Comparison of ENCODE assay signal across 8 mouse cellular contexts in genomic region chr4:95008175-95009057, GRCm38 (mm10). TPM values are rescaled to one million over a fixed set of nuclear protein-coding genes. Genes with fewer than 3 reads are reported as not detected.
DNase-seq lines count a peak whose midpoint lies in the region; ATAC-seq lines count a peak whose summit lies in the region.

No protein-coding gene starts in this region.

- no peak overlapping the region for H3K9ac ChIP-seq in embryonic facial prominence, embryonic 13.5 days
- H3K9ac ChIP-seq in neural tube, embryonic 14.5 days (replicated peaks; ENCODE audit: low read depth, low read length): no peak overlapping the region

- H3K4me1 ChIP-seq in embryonic facial prominence, embryonic 13.5 days: no peaks in the 10 kb centered on the region
- H3K4me1 ChIP-seq in neural tube, embryonic 14.5 days (ENCODE audit: control insufficient read depth, insufficient read depth, low read length): no peaks in the 10 kb centered on the region

- H3K27ac ChIP-seq in embryonic facial prominence, embryonic 13.5 days: no peak overlapping the region
- no peak overlapping the region for H3K27ac ChIP-seq in neural tube, embryonic 14.5 days (ENCODE audit: low read depth, low read length)

- DNase-seq in CD4-positive, CD25-positive, alpha-beta regulatory T cell, adult 2 months (ENCODE audit: low read depth, low spot score): peak; percentile 79
- peak; percentile 16 to 55 for DNase-seq in adrenal gland, postnatal 4 days (ENCODE audit: low spot score in 2 of 2)
- peak; percentile 74 to 86 for DNase-seq in heart, postnatal 14 days
- peak; percentile 56 to 85 for DNase-seq in kidney, postnatal 36 days
- DNase-seq in lung, adult 18-20 months: peak; percentile 68 to 72
- DNase-seq in thymus, adult 18-20 months: peak; percentile 13 to 23

- H3K36me3 ChIP-seq in embryonic facial prominence, embryonic 13.5 days: no peaks in the 10 kb centered on the region
- no peaks in the 10 kb centered on the region for H3K36me3 ChIP-seq in neural tube, embryonic 14.5 days (ENCODE audit: control insufficient read depth, insufficient read depth, low read length)

- peaks cover 7% of the 10 kb centered on the region; the same call in 1 of the 2 replicates for H3K27me3 ChIP-seq in embryonic facial prominence, embryonic 13.5 days
- H3K27me3 ChIP-seq in neural tube, embryonic 14.5 days (ENCODE audit: control insufficient read depth, insufficient read depth, low read length): no peaks in the 10 kb centered on the region

- H3K4me3 ChIP-seq in embryonic facial prominence, embryonic 13.5 days: no peak overlapping the region
- H3K4me3 ChIP-seq in neural tube, embryonic 14.5 days (ENCODE audit: low read depth, low read length): no peak overlapping the region

- intact Hi-C loops in heart, postnatal 14 days (cut with DNase I): loop anchor here (1.0 to 2.0 kb wide), 2 partner anchors 40 to 863 kb away; no protein-coding TSS in a partner anchor

- 0 out of 2 replicates have a peak, but pooled peaks have one; percentile 64 for ATAC-seq in embryonic facial prominence, embryonic 13.5 days (ENCODE audit: insufficient number of reproducible peaks, insufficient read depth, low FRiP score, low TSS enrichment, low read depth)
- peak; percentile 88 for ATAC-seq in neural tube, embryonic 14.5 days (ENCODE audit: low read depth)

- H3K4me2 ChIP-seq in embryonic facial prominence, embryonic 13.5 days: peak overlapping the region; percentile 14; the same call in 1 of the 2 replicates
- H3K4me2 ChIP-seq in neural tube, embryonic 14.5 days (ENCODE audit: low read depth, low read length): no peak overlapping the region

- 39% methylated on average over 13 of the region's 13 CpGs for WGBS in embryonic facial prominence, embryonic 13.5 days
- WGBS in neural tube, embryonic 14.5 days: 46% methylated on average over 13 of the region's 13 CpGs

- no peaks in the 10 kb centered on the region for H3K9me3 ChIP-seq in embryonic facial prominence, embryonic 13.5 days
- H3K9me3 ChIP-seq in neural tube, embryonic 14.5 days (ENCODE audit: control insufficient read depth, low read length): no peaks in the 10 kb centered on the region

RNA-seq across cellular contexts. Expression of gene Mysm1, which starts 29.5 kb away (rescaled TPM):
- 10 to 100 TPM; 31.5 to 41.0 TPM for total RNA-seq in adrenal gland, postnatal 4 days (2021)
- 36.0 and 38.1 TPM in 2 replicates for polyA plus RNA-seq in embryonic facial prominence, embryonic 13.5 days (2015; fragmentation: Nextera tagmentation; extraction: Ambion mirVana)
- total RNA-seq in heart, postnatal 14 days (2021): 10 to 100 TPM; 10.3 to 18.2 TPM
- polyA plus RNA-seq in neural tube, embryonic 14.5 days (2014; fragmentation: Nextera tagmentation; extraction: Ambion mirVana): 34.5 and 46.8 TPM in 2 replicates

RNA-seq across cellular contexts. Expression of gene Jun, which starts 43.6 kb away (rescaled TPM):
- total RNA-seq in adrenal gland, postnatal 4 days (2021): 10 to 100 TPM; 46.6 to 58.6 TPM
- polyA plus RNA-seq in embryonic facial prominence, embryonic 13.5 days (2015; fragmentation: Nextera tagmentation; extraction: Ambion mirVana): 56.3 and 61.2 TPM in 2 replicates
- 10 to 100 TPM; 58.3 to 72.6 TPM for total RNA-seq in heart, postnatal 14 days (2021)
- polyA plus RNA-seq in neural tube, embryonic 14.5 days (2014; fragmentation: Nextera tagmentation; extraction: Ambion mirVana): 25.2 and 38.7 TPM in 2 replicates

Comparison
In these comparisons a context has a peak if more than half of its experiments do, and no peak if none do; other contexts are left out.
1. DNase-seq: peak in every context shown above with its lines; median percentile 80 in heart, postnatal 14 days; 79 in CD4-positive, CD25-positive, alpha-beta regulatory T cell, adult 2 months; 70 in kidney, postnatal 36 days; 70 in lung, adult 18-20 months; 36 in adrenal gland, postnatal 4 days; 18 in thymus, adult 18-20 months.